Mouse (Mus musculus): ENCODE data around the gene Dffb. TPM values are rescaled to one million over a fixed set of nuclear protein-coding genes. Genes with fewer than 3 reads are reported as not detected.

Gene Dffb
- polyA plus RNA-seq, 1 experiment from 2014 or later, result 11.6 TPM

GRCm38 (mm10) chr4:153980470-153980869 is 5.5 kb upstream of the Dffb start:
- Histone ChIP-seq H3K9ac (replicated peaks; ENCODE audit: low read depth, low read length) (no peak overlapping the region), H3K36me3 (ENCODE audit: control insufficient read depth, insufficient read depth, low read length) (peaks cover 33% of the 10 kb centered on the region), H3K9me3 (ENCODE audit: control insufficient read depth, low read depth, low read length) (no peaks in the 10 kb centered on the region), H3K4me2 (replicated peaks; ENCODE audit: low read depth, low read length) (no peak overlapping the region), H3K4me1 (ENCODE audit: control insufficient read depth, insufficient read depth, low read length) (peaks cover 8% of the 10 kb centered on the region), H3K27me3 (ENCODE audit: control insufficient read depth, insufficient read depth, low read length) (no peaks in the 10 kb centered on the region), H3K27ac (ENCODE audit: low read length) (no peak overlapping the region), H3K4me3 (ENCODE audit: low read depth, low read length) (no peak overlapping the region)
- 87% methylated on average over 11 of the region's 11 CpGs for WGBS
- ATAC-seq (ENCODE audit: insufficient number of reproducible peaks, insufficient read depth, low FRiP score, low read depth), result no peak

- peaks cover 8% of the 10 kb centered on the region for H3K4me1 ChIP-seq (ENCODE audit: control insufficient read depth, insufficient read depth, low read length)
- H3K27ac ChIP-seq (ENCODE audit: low read length), result no peak overlapping the region
- H3K36me3 ChIP-seq (ENCODE audit: control insufficient read depth, insufficient read depth, low read length), result peaks cover 22% of the 10 kb centered on the region
- no peak overlapping the region for H3K9ac ChIP-seq (replicated peaks; ENCODE audit: low read depth, low read length)
- ATAC-seq (ENCODE audit: insufficient number of reproducible peaks, insufficient read depth, low FRiP score, low read depth), result no peak
- no peaks in the 10 kb centered on the region for H3K9me3 ChIP-seq (ENCODE audit: control insufficient read depth, low read depth, low read length)
- WGBS, result 88% methylated on average over 10 of the region's 10 CpGs
- H3K4me3 ChIP-seq (ENCODE audit: low read depth, low read length), result no peak overlapping the region
- H3K27me3 ChIP-seq (ENCODE audit: control insufficient read depth, insufficient read depth, low read length), result no peaks in the 10 kb centered on the region
- H3K4me2 ChIP-seq (replicated peaks; ENCODE audit: low read depth, low read length), result no peak overlapping the region
Observed at GRCm38 (mm10) chr4:153979243-153979642, 4.3 kb upstream of the Dffb start.

DNA sequence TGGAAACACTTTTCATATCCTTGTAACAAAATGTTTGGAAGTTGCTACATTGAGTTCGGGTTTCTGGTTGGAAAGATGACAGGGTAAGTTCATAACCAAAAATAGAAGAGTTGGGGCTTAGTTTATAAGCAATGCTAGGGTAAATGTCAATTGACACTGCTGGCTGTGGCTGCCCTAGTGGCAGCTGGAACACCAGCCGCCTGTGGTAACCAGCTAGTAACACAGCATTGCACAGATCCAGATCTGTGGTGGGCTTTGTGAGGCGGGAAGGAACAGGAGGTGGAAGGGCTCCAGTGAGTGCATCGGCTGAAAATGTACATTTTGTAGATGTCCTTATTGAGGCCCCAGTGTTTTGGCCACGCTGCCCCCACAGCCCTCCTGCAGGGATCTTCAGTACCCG is 842 bp upstream of the Dffb start:
- H3K36me3 ChIP-seq (ENCODE audit: control insufficient read depth, insufficient read depth, low read length), result peaks cover 13% of the 10 kb centered on the region
- WGBS, result 37% methylated on average over 6 of the region's 6 CpGs
- H3K4me2 ChIP-seq (replicated peaks; ENCODE audit: low read depth, low read length), result peak overlapping the region; percentile 88
- H3K27me3 ChIP-seq (ENCODE audit: control insufficient read depth, insufficient read depth, low read length), result no peaks in the 10 kb centered on the region
- no peak overlapping the region for H3K27ac ChIP-seq (ENCODE audit: low read length)
- H3K4me3 ChIP-seq (ENCODE audit: low read depth, low read length), result peak overlapping the region; percentile 95
- peaks cover 10% of the 10 kb centered on the region for H3K4me1 ChIP-seq (ENCODE audit: control insufficient read depth, insufficient read depth, low read length)
- no peak for ATAC-seq (ENCODE audit: insufficient number of reproducible peaks, insufficient read depth, low FRiP score, low read depth)
- no peaks in the 10 kb centered on the region for H3K9me3 ChIP-seq (ENCODE audit: control insufficient read depth, low read depth, low read length)
- H3K9ac ChIP-seq (replicated peaks; ENCODE audit: low read depth, low read length), result peak overlapping the region; percentile 77

- peak; percentile 47 for ATAC-seq (ENCODE audit: insufficient number of reproducible peaks, insufficient read depth, low FRiP score, low read depth)
Observed at GRCm38 (mm10) chr4:153975292-153975662, 351 bp upstream of the Dffb start.

DNA sequence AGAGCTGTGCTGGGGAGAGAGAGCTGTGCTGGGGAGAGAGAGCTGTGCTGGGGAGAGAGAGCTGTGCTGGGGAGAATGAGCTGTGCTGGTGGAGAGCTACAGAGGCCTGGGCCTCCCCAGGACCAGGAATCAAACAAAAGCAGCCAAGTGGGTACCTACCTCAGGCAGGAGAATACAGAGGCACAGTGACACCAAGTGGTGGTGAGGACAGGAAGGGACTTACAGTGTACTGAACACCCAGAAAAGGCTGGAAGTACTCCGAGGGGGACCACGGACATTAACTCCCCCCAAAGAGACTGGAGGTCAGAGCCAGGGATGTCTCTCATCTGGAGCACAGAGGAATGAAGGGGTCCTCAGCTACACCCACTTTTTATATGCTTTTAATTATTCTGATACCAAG is 6.9 kb downstream of the Dffb start:
- Histone ChIP-seq H3K36me3 (ENCODE audit: control insufficient read depth, insufficient read depth, low read length) (peaks cover 46% of the 10 kb centered on the region), H3K27ac (ENCODE audit: low read length) (no peak overlapping the region), H3K4me3 (ENCODE audit: low read depth, low read length) (no peak overlapping the region), H3K4me1 (ENCODE audit: control insufficient read depth, insufficient read depth, low read length) (no peaks in the 10 kb centered on the region), H3K4me2 (replicated peaks; ENCODE audit: low read depth, low read length) (no peak overlapping the region), H3K9me3 (ENCODE audit: control insufficient read depth, low read depth, low read length) (no peaks in the 10 kb centered on the region), H3K27me3 (ENCODE audit: control insufficient read depth, insufficient read depth, low read length) (no peaks in the 10 kb centered on the region), H3K9ac (replicated peaks; ENCODE audit: low read depth, low read length) (no peak overlapping the region)
- ATAC-seq (ENCODE audit: insufficient number of reproducible peaks, insufficient read depth, low FRiP score, low read depth), result no peak
- WGBS, result 80% methylated on average over 2 of the region's 2 CpGs

More at GRCm38 (mm10) chr4:153975292-153975662, 351 bp upstream of the Dffb start:
- peaks cover 10% of the 10 kb centered on the region for H3K4me1 ChIP-seq (ENCODE audit: control insufficient read depth, insufficient read depth, low read length)
- H3K27ac ChIP-seq (ENCODE audit: low read length), result peak overlapping the region; percentile 21; the same call in 1 of the 2 replicates
- H3K4me3 ChIP-seq (ENCODE audit: low read depth, low read length), result peak overlapping the region; percentile 95
- no peaks in the 10 kb centered on the region for H3K27me3 ChIP-seq (ENCODE audit: control insufficient read depth, insufficient read depth, low read length)
- peaks cover 17% of the 10 kb centered on the region for H3K36me3 ChIP-seq (ENCODE audit: control insufficient read depth, insufficient read depth, low read length)
- WGBS, result under 1% methylated on average over 32 of the region's 33 CpGs
- no peaks in the 10 kb centered on the region for H3K9me3 ChIP-seq (ENCODE audit: control insufficient read depth, low read depth, low read length)
- peak overlapping the region; percentile 77 for H3K9ac ChIP-seq (replicated peaks; ENCODE audit: low read depth, low read length)
- peak overlapping the region; percentile 88 for H3K4me2 ChIP-seq (replicated peaks; ENCODE audit: low read depth, low read length)

DNA sequence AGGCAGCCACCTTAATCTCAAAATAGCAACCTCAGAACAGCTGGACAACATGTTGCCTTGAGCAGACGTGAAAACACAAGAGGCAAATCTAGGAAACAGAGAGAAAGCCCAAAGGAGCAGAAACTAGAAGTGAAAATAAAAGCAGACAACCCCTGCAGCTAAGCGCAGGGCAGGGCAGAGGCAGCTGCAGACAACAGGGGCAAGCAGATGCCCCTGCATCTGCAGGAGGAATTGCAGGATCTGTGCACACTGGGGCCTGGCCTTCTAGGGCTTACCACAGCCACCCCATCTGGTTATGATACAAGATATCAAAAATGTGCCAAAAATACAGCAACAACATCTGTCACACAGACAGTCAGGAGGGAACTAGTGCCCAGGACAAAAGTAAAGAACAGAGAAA is 7.4 kb downstream of the Dffb start:
- Histone ChIP-seq H3K9me3 (ENCODE audit: control insufficient read depth, low read depth, low read length) (no peaks in the 10 kb centered on the region), H3K27ac (ENCODE audit: low read length) (no peak overlapping the region), H3K4me1 (ENCODE audit: control insufficient read depth, insufficient read depth, low read length) (no peaks in the 10 kb centered on the region), H3K36me3 (ENCODE audit: control insufficient read depth, insufficient read depth, low read length) (peaks cover 49% of the 10 kb centered on the region), H3K4me3 (ENCODE audit: low read depth, low read length) (no peak overlapping the region), H3K4me2 (replicated peaks; ENCODE audit: low read depth, low read length) (no peak overlapping the region), H3K9ac (replicated peaks; ENCODE audit: low read depth, low read length) (no peak overlapping the region), H3K27me3 (ENCODE audit: control insufficient read depth, insufficient read depth, low read length) (no peaks in the 10 kb centered on the region)
- WGBS, result 97% methylated on average over 2 of the region's 2 CpGs
- ATAC-seq (ENCODE audit: insufficient number of reproducible peaks, insufficient read depth, low FRiP score, low read depth), result no peak

- WGBS, result 86% methylated on average over 5 of the region's 5 CpGs
- no peak overlapping the region for H3K4me2 ChIP-seq (replicated peaks; ENCODE audit: low read depth, low read length)
- peaks cover 52% of the 10 kb centered on the region for H3K36me3 ChIP-seq (ENCODE audit: control insufficient read depth, insufficient read depth, low read length)
- H3K27me3 ChIP-seq (ENCODE audit: control insufficient read depth, insufficient read depth, low read length), result no peaks in the 10 kb centered on the region
- H3K27ac ChIP-seq (ENCODE audit: low read length), result no peak overlapping the region
- H3K4me3 ChIP-seq (ENCODE audit: low read depth, low read length), result no peak overlapping the region
- H3K9ac ChIP-seq (replicated peaks; ENCODE audit: low read depth, low read length), result no peak overlapping the region
- H3K4me1 ChIP-seq (ENCODE audit: control insufficient read depth, insufficient read depth, low read length), result no peaks in the 10 kb centered on the region
- H3K9me3 ChIP-seq (ENCODE audit: control insufficient read depth, low read depth, low read length), result no peaks in the 10 kb centered on the region
- no peak for ATAC-seq (ENCODE audit: insufficient number of reproducible peaks, insufficient read depth, low FRiP score, low read depth)
Observed at GRCm38 (mm10) chr4:153966651-153967050, 8.3 kb downstream of the Dffb start.

DNA sequence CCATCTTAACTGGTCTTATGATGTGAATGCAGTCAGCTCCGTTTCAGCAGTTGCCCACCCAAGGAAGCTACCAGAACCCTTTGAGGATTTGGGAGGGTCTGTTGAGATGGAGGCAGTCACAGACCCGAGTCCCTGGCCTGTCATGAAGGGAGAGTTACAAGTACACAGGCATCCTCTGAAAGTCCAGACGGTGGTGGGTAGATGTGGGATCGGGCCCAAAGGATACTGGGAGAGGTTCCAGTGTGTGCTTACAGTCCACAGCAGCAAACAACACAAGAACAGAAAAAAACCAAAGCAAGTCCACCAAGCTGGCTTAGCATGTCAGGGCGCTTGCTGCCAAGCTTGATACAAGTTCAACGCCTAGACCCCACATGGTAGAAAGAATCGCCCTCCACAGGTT is 12.3 kb downstream of the Dffb start:
- no peak for ATAC-seq (ENCODE audit: insufficient number of reproducible peaks, insufficient read depth, low FRiP score, low read depth)
- no peak overlapping the region for H3K9ac ChIP-seq (replicated peaks; ENCODE audit: low read depth, low read length)
- H3K4me1 ChIP-seq (ENCODE audit: control insufficient read depth, insufficient read depth, low read length), result peaks cover 10% of the 10 kb centered on the region; the same call in 1 of the 2 replicates
- no peak overlapping the region for H3K27ac ChIP-seq (ENCODE audit: low read length)
- H3K4me2 ChIP-seq (replicated peaks; ENCODE audit: low read depth, low read length), result no peak overlapping the region
- 81% methylated on average over 7 of the region's 7 CpGs for WGBS
- H3K27me3 ChIP-seq (ENCODE audit: control insufficient read depth, insufficient read depth, low read length), result no peaks in the 10 kb centered on the region
- no peaks in the 10 kb centered on the region for H3K9me3 ChIP-seq (ENCODE audit: control insufficient read depth, low read depth, low read length)
- peaks cover 50% of the 10 kb centered on the region for H3K36me3 ChIP-seq (ENCODE audit: control insufficient read depth, insufficient read depth, low read length)
- no peak overlapping the region for H3K4me3 ChIP-seq (ENCODE audit: low read depth, low read length)
